Mouse (Mus musculus): Measurements from ENCODE around the gene Ttll7.

DNA sequence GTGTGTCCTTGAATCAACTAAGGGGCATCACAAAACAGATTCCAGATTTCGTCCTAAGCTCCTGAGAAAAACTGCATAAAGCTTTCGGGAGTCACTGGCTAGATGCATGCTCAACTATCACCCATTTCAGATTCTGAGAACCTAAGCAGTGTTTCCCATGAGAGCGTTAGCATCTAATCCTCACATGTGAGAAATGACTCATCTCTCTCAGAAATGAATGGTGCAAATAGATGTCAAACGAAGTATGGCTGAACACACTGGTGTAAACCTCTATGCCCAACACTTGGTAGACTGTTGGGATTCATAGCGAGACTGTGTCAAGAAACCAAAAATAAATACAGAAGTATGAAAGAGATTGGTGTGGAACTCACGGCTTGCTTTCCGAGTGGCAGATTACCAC, 2.8 kb upstream of the Ttll7 start:
- no peak for TF ChIP-seq POLR2A (IDR thresholded peaks at IDR 0.05; ENCODE audit: borderline replicate concordance, low read depth, low read length)
- TF ChIP-seq CTCF (IDR thresholded peaks at IDR 0.05; ENCODE audit: low read depth, low read length) = no peak
